Comparison of ENCODE assay signal across 10 mouse cellular contexts in genomic region chr10:46087766-46088165, GRCm38 (mm10).
DNase-seq lines count a peak whose midpoint lies in the region; ATAC-seq lines count a peak whose summit lies in the region.
"Had no signal": no experiment of that assay in that cellular context is flagged by ENCODE, and none has a peak within 500 bp of the region (broad histone marks: within the 10 kb centered on the region; RNA-seq: fewer than 3 reads in every experiment).

No protein-coding gene starts in this region.

- H3K27ac ChIP-seq in midbrain, embryonic 11.5 days (ENCODE audit: low read depth, low read length), result no peak overlapping the region
- no peak overlapping the region for H3K27ac ChIP-seq in midbrain, embryonic 13.5 days
- H3K27ac ChIP-seq in hindbrain, embryonic 11.5 days (ENCODE audit: low read depth, low read length), result no peak overlapping the region
- H3K27ac ChIP-seq: liver, embryonic 12.5 days; neural tube, embryonic 12.5 days had no signal

- DNase-seq in midbrain, embryonic 11.5 days (ENCODE audit: low spot score, missing footprints), result peak; percentile 75
- peak; percentile 86 to 89 for DNase-seq in cerebellum, postnatal 10 days
- DNase-seq in hindbrain, embryonic 11.5 days (ENCODE audit: low spot score), result peak; percentile 39
- DNase-seq in retina, embryonic 14.5 days (ENCODE audit: low spot score), result peak; percentile 18
- no peak for DNase-seq in urinary bladder, postnatal 14 days (ENCODE audit: low spot score)
- no peak for DNase-seq in c-Kit-positive CD71-positive TER-119-positive erythroid progenitor cells, embryonic 14.5 days (ENCODE audit: low spot score)

- no peak for ATAC-seq in midbrain, embryonic 11.5 days (ENCODE audit: low FRiP score)
- no peak for ATAC-seq in midbrain, embryonic 13.5 days
- ATAC-seq in hindbrain, embryonic 11.5 days (ENCODE audit: low FRiP score), result peak; percentile 87
- ATAC-seq: liver, embryonic 12.5 days had no signal

- 62% methylated on average over 4 of the region's 4 CpGs for WGBS in midbrain, embryonic 11.5 days
- WGBS in midbrain, embryonic 13.5 days, result 60% methylated on average over 4 of the region's 4 CpGs
- 32% methylated on average over 4 of the region's 4 CpGs for WGBS in hindbrain, embryonic 11.5 days

- no peaks in the 10 kb centered on the region for H3K4me1 ChIP-seq in midbrain, embryonic 11.5 days (ENCODE audit: control insufficient read depth, insufficient read depth, low read length)
- H3K4me1 ChIP-seq in midbrain, embryonic 13.5 days (replicated peaks), result no peaks in the 10 kb centered on the region
- no peaks in the 10 kb centered on the region for H3K4me1 ChIP-seq in hindbrain, embryonic 11.5 days (replicated peaks; ENCODE audit: control insufficient read depth, insufficient read depth, low read length)
- H3K4me1 ChIP-seq: liver, embryonic 12.5 days; megakaryocyte, embryonic 14.5 days; neural tube, embryonic 12.5 days had no signal

- no peak overlapping the region for H3K4me2 ChIP-seq in midbrain, embryonic 11.5 days
- no peak overlapping the region for H3K4me2 ChIP-seq in midbrain, embryonic 13.5 days (replicated peaks)
- no peak overlapping the region for H3K4me2 ChIP-seq in hindbrain, embryonic 11.5 days (replicated peaks; ENCODE audit: low read depth, low read length)
- H3K4me2 ChIP-seq: liver, embryonic 12.5 days; neural tube, embryonic 12.5 days had no signal

- H3K9ac ChIP-seq in midbrain, embryonic 11.5 days (ENCODE audit: low read length), result no peak overlapping the region
- H3K9ac ChIP-seq in midbrain, embryonic 13.5 days (replicated peaks), result no peak overlapping the region
- no peak overlapping the region for H3K9ac ChIP-seq in hindbrain, embryonic 11.5 days (ENCODE audit: low read depth, low read length)
- H3K9ac ChIP-seq: liver, embryonic 12.5 days; neural tube, embryonic 12.5 days had no signal

- no peaks in the 10 kb centered on the region for H3K9me3 ChIP-seq in midbrain, embryonic 11.5 days (ENCODE audit: control insufficient read depth, low read length)
- H3K9me3 ChIP-seq in midbrain, embryonic 13.5 days, result no peaks in the 10 kb centered on the region
- no peaks in the 10 kb centered on the region for H3K9me3 ChIP-seq in hindbrain, embryonic 11.5 days (ENCODE audit: control insufficient read depth, low read length)
- H3K9me3 ChIP-seq: liver, embryonic 12.5 days; megakaryocyte, embryonic 14.5 days; neural tube, embryonic 12.5 days had no signal

- H3K4me3 ChIP-seq in midbrain, embryonic 11.5 days (ENCODE audit: low read depth, low read length), result no peak overlapping the region
- H3K4me3 ChIP-seq in midbrain, embryonic 13.5 days (replicated peaks), result no peak overlapping the region
- no peak overlapping the region for H3K4me3 ChIP-seq in hindbrain, embryonic 11.5 days (ENCODE audit: low read depth, low read length)
- H3K4me3 ChIP-seq: liver, embryonic 12.5 days; megakaryocyte, embryonic 14.5 days; neural tube, embryonic 12.5 days had no signal

- no peaks in the 10 kb centered on the region for H3K27me3 ChIP-seq in midbrain, embryonic 11.5 days (ENCODE audit: control insufficient read depth, insufficient read depth, low read length)
- H3K27me3 ChIP-seq in midbrain, embryonic 13.5 days, result no peaks in the 10 kb centered on the region
- no peaks in the 10 kb centered on the region for H3K27me3 ChIP-seq in hindbrain, embryonic 11.5 days (ENCODE audit: control insufficient read depth, insufficient read depth, low read length)
- H3K27me3 ChIP-seq: liver, embryonic 12.5 days; megakaryocyte, embryonic 14.5 days; neural tube, embryonic 12.5 days had no signal

- H3K36me3 ChIP-seq in midbrain, embryonic 11.5 days (ENCODE audit: control insufficient read depth, insufficient read depth, low read length), result no peaks in the 10 kb centered on the region
- H3K36me3 ChIP-seq in midbrain, embryonic 13.5 days, result no peaks in the 10 kb centered on the region
- no peaks in the 10 kb centered on the region for H3K36me3 ChIP-seq in hindbrain, embryonic 11.5 days (ENCODE audit: control insufficient read depth, insufficient read depth, low read length)
- H3K36me3 ChIP-seq: liver, embryonic 12.5 days; neural tube, embryonic 12.5 days had no signal

Comparison
In these comparisons a context has a peak if more than half of its experiments do, and no peak if none do; other contexts are left out.
1. DNase-seq: peak in midbrain, embryonic 11.5 days (single experiment), cerebellum, postnatal 10 days (2 of 2), hindbrain, embryonic 11.5 days (single experiment) and retina, embryonic 14.5 days (single experiment); none in urinary bladder, postnatal 14 days (single experiment) and c-Kit-positive CD71-positive TER-119-positive erythroid progenitor cells, embryonic 14.5 days (single experiment).